Mouse (Mus musculus): ENCODE data around the gene Gne.

Gne gene

DNA sequence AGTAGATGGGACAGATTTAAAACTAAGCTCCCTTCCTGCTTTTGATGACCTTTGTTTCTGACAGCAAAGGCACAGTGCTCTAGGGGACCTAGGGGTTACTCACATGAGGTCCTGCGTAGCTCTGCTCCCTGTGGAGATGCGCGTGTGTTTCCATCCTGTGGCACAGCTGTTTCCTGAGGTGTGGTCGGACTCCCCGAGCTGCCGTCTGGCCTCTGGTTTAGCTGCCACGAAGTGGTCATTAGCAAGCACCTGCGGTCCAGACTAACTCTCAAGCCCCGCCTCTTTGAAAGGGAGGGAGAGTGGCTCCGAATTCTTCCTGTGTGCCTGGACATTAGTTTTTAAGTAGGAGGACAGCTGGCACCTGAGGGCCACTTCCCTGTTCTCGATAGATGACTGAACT lies at the start of gene Gne:
Gene Gne (minus strand): TSS at position 233 of the 400 bp plus-strand sequence.
- WGBS, result 15% methylated on average over 11 of the region's 11 CpGs

DNA sequence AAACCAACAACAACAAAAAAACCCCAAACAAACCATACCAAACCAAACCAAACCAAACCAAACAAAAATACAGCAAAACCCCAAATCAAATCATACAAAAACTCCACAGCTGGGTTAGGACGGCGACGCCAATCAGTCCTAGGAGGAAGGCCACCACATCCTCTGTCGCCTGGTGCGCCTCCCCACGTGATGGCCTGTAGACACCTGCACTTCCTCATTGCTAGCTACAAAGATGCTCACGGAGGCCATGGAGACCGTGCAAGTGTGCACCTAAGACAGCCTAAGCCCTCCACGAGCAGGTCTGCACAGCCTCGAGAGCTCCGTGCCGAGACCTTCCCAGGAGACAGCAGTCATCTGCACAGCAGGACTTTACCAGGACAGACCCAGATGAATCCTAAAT lies 42.8 kb upstream of the Gne start:
- 91% methylated on average over 12 of the region's 12 CpGs for WGBS

DNA sequence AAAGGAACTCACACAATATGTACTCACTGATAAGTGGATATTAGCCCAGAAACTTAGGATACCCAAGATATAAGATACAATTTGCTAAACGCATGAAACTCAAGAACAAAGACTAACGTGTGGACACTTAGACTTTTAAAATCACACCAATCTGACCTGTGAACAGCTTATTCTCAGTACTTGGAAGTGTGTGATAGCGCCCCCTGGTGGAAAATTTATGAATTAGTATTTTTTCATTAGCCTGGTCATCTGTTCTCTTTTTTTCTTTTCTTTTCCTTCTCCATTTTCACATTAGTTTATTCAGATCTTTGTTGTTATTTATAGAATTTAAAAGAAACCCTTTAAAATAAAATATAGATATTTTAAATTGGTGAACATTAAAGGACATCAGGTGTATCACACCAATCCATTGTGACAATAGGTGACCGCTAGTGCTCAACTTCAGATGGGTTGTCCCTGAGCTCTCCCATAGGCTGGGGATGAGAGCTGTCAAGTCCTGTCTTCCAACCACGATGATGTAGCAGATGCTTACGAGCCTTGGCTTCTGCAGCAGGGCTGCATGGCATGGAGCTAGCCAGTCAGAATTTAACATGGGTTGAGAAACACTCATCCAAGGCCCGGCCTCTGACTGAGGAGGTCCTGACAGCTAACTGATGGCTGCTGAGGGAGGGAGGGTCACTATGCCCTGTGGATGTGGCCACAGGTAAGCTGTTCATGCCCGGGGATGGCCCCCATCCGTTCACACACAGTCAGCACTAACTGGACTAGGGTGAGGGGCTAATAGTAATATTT lies 35.6 kb upstream of the Gne start:
- 54% methylated on average over 9 of the region's 9 CpGs for WGBS

DNA sequence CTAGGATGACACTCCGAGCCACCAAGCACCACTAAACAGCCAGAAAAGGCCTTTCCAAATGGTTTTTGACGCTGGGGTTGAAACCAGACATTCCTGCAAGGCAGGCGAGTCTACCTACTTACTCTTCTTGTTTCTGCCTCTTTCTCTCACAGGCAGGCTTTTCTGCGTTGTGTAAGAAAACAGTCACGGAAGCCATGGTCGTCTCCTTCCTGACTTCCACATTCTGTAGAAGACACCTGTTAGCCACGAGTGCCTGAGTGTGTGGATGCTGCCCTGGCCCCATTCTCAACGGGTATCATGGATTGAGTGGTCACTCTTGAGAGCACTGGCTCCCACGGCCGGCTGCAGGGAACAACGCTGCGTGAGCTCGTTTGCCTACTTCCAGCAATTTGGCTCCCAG lies 31.1 kb upstream of the Gne start:
- 84% methylated on average over 13 of the region's 13 CpGs for WGBS

DNA sequence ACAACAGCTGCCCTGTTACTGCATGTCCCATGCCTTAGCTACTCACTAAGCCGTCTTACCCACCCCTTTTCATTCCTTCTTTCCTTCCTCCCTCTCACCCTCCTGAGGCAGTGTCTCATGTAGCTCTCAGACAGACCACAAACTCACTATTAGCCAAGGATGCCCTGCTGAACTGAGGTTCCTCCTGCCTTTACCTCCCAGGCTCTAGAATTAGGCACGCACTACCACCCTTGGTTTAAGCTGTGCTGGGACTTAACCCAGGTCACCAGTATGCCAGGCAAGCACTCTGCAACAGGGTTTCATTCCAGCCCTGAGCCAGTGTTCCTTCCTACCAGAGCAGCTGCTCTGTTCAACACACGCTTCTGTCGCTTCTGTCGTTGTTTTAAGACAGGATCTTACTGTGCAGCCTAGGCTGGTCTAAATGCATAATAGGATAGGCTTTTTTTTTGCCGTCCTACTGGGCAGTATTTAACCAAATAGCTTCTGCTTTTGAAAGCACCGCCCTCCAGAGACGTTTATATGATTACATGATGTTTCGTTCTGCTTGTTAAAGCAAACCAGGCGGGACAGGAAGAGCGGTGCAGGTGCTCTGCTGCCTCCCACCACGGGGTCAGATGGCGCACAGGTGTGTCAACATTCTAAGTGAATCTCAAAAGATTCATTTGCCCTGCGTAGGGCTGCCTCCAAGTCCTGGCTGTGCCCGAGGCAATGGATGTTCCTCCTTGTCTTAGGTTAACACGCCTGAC lies 29.6 kb upstream of the Gne start:
- 22% methylated on average over 16 of the region's 16 CpGs for WGBS

DNA sequence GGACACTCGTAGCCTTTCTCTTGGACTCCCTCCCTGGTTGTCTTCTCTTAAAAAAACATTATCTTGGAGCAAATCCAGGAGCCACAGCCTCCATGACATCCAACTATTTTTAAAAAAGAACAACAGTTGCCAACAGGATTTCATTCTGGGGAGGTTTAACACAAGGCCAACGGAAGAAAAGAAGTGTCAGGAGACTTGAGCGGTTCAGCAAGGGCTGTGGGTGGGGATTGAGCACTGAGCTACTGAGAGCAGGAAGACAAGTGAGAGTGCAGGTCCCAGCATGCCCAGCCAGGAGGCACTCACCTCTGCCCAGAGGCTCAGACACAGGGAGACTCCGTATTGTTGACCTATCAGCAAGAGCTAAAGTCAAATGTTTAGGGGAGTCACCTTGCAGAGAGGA lies 28.8 kb upstream of the Gne start:
- 43% methylated on average over 4 of the region's 4 CpGs for WGBS

DNA sequence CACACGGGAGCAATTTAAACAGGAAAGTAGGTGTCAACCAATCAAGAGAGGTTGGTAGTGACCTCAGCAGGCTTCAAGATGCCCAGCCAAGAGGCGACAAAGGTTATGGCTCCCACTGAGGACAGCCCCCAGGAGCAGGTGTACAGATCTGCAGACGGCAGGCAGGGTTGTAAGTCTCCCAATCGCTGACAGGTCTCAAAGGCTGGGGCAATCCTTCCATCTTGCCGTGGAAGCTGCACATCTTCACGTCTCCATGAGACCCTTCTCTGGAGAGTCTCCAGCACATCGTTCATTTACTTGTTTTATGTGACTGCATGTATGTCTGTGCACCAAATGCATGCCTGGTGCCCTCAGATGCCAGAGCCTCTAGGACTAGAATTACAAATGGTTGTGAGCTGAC lies 26.8 kb upstream of the Gne start:
- WGBS, result 90% methylated on average over 7 of the region's 7 CpGs

DNA sequence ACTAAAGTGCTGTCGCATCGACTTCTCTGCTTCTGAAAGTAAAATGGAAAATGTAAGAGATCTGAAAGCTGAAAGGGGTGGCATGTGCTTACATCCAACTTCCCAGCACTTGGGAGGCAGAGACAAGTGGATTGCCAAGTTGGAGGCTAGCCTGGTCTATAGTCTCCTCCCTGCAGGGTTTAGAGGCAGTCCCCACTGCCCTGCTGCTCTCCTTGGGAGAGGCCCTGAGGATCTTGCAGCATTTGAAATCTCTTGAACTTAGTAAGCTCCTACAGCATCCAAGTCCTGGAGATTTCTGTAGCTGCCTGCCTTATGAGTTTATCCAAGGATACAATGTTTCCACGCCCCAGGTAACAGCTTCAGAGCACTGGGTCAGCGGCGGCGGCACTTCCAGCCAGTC lies 24.3 kb upstream of the Gne start:
- WGBS, result 94% methylated on average over 6 of the region's 6 CpGs

DNA sequence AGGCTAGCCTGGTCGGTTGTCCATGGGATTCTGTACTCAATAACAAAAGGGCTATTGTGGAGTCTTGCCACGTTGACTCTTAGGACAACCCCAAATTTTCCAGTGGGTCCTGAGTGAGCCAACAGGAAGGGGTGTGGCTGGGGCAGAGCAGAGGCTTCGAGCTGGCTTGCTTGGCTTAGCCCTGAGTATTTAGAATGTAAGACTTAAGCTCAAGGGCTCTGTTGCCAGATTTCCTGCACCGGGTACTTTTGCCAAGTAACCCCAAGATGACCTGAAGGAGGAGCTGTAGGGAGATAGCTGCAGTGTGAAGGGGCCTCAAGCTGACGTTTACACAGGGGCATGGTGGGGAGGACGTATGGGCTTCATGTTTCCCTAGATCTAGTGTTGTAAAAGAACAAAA lies 23.4 kb upstream of the Gne start:
- 50% methylated on average over 6 of the region's 6 CpGs for WGBS

DNA sequence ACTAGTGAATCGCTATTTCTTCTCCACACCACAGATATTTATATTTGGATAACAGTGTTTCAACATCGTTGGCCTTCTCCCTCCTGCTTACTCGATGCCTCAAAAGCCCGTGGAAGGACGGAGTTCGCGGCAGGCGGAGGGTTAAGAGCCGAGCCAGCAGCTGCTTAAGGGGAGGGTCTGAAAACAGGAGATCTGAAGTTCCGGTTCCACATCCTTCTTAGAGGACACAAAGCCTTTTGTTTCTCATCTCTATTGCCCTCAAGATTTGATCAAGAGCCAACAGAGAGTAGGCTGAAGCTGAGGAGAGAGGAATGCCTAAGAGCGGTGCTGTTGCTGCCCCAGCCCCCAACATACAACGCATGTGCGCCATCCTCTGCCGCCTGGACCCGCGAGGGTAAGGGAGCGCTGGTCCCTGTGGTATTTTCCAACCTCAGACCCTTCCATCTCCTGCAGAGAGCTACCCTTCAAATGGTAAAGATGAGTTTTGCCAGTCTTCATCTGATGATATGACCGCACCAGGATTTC lies 22.4 kb upstream of the Gne start:
- 14% methylated on average over 18 of the region's 18 CpGs for WGBS

DNA sequence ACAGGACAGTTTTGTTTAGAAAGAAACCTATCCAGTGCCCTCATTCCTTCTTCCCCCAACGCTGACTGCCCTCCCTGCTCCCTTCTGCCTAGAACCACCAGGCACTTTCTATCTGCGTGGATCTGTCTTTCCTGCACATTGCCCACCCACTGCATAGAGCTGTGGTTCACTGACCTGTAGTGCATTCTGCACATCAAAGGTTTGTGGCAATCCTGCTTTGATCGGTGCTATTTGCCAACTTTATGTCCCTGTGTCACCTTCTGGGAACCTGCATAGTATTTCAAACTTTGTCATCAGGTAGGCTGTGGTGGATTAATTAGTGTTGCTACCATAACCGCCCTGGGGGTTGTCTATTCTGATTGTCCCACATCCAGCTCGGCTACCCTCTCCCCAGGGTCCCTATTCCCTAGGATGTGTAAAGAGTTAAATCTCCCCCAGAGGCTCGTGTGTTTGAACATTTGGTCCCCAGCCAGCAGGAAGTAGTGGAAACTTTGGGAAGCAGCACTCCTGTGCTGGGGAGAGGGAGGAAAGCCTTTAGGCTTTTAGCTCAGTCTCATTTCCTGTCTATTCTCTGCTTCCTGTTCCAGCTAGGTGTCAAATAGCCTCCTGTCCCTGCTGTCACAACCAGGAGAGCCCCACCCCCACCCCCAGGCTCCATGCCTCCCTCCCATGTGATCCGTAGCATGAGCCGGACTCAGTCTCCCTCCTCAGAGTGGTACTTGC lies 20.4 kb upstream of the Gne start:
- WGBS, result 69% methylated on average over 8 of the region's 8 CpGs

DNA sequence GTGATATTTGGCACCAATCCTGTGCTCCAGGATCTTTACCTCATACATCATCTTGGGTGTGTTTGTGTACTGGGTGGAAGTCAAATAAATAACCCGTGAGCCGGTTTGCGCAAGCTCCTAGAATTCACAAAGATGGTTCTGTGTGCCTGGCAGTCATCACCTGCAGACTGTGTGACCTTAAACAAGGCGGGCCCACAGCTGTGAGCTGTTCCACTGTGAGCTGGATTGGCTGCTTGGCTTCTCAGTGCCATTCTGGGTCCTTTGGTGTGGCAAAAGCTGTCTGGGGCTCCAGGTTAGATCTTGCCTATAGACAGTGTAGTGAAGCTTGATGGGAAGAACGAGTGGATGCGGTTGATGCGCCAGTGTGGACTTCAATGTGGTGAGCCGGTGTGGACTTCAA lies 19.6 kb upstream of the Gne start:
- 86% methylated on average over 8 of the region's 8 CpGs for WGBS

DNA sequence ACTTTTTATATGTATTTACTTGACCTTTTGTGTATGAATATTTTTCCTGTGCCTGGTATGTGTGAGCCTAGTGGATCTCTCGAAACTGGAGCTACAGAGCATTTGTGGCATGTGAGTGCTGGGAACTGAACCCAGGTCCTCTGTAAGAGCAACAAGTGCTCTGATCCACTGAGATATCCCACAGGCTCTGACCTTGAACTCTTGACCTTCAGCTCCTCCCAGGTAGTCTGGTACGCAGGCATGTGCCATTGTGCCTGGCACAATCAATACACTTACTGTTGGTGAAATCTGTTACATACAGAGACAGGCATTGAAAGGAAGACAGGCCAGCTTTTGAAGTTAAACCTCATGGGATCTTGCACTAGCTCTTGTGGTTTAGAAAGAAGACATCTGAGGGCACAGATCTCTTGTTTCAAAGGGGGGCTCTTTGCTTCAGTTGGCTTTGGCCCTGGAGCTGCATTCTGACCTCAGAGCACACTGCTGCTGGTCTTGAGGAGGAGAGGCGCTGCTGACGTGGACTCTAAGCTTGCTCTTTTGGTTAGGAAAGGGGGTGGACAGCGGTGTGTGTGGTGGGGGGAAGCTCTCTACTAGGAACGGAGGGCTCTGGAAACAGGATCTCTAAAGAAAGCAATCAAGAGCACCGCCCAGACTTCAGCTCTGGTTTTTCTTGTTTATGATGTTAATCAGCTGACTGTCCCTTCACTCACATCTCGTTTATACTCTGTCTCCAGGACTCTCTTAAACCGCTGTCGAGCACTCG lies 13.8 kb upstream of the Gne start:
- WGBS, result 75% methylated on average over 11 of the region's 11 CpGs

DNA sequence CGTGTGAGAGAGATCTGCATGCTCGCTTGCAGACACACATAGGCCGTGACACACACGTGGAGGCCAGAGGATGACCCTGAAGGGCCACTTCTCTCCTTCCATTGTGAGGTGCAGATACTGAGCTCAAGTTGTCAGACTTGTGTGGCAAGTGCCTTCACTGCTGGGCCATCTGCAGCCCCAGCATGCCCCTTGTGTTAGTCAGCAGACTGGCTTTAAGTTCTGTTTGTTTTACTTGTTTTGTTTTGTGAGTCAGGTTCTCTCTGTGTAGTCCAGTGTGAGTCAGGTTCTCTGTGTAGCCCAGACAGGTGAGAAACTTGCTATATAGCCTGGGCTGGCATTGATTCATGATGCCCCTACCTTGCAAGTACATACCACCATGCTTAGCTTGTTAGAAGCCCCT lies 10.5 kb upstream of the Gne start:
- WGBS, result 92% methylated on average over 4 of the region's 4 CpGs

DNA sequence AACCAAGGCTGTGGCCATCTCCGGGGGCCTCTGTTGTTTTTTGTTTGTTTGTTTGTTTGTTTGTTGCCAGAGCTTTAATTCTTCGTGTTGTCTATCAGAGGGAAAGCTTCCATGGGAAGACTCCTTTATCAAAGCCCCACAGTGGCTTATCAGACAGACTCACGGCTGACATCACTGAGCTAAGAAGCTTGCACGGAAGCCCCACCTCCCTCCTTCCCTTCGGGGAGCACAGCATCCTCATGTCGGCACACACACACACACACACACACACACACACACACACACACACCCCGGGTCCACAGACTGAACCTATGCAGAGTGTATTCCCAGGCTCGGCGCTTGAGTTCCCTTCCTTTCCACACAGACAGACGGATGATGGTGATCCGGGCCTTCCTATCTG lies 8.4 kb upstream of the Gne start:
- WGBS, result 85% methylated on average over 11 of the region's 11 CpGs

DNA sequence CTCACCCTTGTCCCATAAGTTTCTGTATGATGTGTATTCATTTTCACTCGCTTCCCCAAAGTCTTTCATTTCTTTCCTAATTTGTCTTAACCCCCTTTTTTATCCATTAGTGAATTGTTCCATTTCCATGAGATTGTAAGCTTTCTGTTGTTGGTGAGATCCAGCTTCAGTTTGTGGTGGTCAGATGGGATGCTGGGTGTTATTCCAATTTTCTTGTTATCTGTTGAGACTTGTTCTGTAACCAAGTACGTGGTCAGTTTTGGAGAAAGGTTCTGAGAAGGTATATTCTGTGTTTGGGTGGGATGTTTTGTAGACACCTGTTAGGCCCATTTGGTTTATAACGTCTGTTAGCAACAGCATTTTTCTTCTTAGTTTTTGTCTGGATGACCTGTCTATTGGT lies 1.6 kb upstream of the Gne start:
- 95% methylated on average over 3 of the region's 3 CpGs for WGBS

DNA sequence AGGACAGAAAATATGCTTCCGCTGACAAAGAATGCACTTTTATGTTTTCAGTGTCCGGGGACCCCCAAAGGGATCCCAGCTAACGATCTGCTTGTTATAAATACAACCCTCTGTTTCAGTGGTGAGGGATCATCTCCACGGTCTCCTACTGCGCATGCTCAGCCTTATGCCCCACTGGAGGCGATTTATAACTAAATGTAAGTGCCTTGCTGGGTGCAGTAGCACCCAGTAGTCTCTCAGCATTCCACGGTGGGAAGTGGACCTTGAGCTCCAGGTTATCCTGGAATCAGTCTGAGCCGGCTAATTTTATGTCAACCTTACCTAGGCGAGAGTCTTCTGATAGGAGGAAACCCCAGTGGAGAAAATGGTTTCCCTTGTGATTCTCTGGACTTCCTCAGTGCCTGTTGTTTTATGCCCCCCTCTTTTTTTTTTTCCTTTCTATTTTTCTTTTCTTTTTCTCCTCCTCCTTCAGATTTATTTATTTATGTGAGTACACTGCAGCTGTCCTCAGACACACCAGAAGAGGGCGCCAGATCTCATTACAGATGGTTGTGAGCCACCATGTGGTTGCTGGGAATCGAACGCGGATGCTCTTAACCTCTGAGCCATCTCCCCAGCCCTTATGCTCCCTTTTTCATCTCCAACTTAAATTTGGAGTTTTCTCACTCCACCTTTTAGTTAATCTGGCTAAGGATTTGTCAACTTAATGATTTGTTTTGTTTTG lies 787 bp upstream of the Gne start:
- WGBS, result 67% methylated on average over 13 of the region's 13 CpGs

DNA sequence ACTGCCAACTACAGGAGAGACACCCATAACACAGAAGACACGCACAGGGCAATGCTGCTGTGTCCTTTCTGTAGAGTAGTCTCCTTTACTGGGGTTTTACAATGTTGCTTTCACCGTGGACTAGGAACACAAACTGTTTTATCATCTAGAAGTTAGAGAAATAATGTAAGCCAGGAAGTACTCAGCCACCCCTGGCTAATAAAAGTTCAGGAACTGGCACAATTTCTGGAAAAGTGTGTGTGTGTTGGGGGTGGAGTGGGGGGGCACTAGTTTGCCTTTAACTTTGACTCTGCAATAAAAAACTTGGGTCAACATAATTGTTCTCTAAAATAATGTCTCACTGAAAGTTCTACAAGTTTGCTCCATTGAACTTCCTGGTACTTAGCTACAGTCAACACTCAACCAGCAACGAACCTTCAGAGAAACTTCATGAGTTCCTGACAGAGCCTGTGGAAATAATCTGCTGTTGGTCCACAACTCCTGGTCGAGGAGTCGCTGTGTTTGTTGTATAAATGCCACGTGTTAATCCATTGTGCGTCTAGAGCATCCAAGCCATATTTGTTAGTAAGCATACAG lies 5.5 kb downstream of the Gne start:
- WGBS, result 88% methylated on average over 7 of the region's 7 CpGs

DNA sequence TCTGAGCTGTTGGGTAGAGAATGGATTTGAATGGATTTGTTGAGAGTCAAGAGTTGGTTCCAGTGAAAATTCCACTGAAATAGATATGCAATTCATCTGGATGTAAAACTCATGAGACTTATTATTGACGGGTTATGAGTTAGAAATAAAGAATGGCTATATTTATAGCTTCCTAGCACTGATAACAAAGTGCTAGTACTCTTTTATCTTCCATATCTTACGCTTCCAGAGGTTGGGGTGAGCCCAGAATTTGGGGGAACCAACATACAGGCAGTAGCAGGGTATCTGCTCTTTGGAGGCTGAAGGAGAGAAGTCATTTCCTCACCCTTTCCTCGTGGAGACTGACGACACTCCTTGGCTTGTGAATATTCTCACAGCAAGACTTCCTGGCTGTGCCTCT lies 9.6 kb downstream of the Gne start:
- 82% methylated on average over 4 of the region's 4 CpGs for WGBS

DNA sequence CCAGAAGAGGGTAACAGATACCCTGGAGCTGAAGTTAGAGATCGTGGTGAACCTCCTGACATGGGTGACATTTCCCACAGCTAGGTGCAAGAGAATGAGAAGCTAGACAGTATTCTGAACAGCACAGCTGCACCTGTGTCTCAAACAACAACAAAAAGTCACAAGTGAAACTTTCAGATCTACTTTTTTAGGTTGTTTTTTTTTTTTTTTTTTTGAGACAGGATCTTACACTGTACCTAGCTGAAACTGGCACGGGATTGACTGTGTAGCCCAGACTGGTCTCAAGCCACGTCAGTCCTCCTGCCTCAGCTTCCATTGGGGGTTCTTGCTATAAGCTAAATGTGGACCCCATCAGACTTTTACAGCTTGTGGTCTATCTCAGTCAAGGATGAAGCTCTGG lies 10.2 kb downstream of the Gne start:
- WGBS, result 89% methylated on average over 3 of the region's 3 CpGs

Measured in cerebral cortex, adult 2 months (tissue).